Mouse (Mus musculus): ENCODE data around the gene Srprb.

Gene Srprb

DNA sequence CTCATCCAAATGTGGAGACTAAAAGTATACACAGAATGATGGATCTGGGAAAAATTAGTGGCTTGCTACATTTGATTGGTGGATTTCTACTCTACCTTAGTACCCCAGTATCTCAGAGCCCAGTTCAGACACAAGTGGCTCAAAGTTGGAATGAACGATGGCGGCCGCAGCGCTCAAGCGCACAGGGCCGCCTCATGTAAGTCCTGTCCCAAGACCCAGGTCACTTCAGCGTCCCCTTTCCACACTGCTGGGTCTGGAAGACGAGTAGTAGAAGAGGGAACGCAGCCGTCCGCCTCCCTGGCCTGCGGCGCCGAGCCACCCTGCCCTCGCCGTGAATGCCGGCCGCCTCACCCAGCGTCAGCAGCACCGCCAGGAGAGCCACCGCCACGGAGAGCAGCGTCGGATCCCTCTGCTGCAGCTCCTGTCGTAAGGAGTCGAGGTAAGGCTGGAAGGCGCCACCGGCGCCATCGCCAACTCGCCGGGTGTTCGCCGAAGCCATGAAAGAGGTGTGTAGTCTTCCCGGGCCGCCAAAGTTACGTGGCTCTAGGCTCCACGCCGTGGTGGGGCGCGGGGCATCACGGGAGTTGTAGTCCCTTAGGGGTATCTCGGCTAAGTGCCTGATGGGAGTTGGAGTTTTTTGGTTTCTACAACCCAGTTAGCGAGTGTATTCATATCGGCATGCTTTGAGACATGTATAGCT lies at the start of gene Srprb:
Gene Srprb, minus strand, starts transcription at position 577 of the 700 bp plus-strand sequence.
- DNase-seq (ENCODE audit: low read depth) = peak; percentile 95

DNA sequence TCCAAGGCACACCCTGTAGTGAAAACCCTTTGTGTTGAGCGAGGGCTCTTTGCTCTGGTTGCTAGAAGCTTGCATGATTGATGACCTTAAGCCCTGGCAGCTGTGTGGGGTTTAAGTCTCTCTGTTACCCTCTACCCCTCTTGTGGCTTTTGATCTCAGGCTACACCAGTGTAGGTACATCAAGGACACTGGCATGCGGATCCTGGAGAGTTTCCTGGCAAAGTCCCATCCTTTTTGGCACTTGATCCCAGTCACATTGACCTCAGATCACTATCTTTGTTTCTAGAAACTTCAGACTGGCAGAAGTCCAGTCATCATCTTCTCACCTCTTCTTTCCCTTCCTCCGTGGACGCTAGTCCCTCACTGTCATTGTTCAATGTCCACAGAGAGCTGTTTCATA lies 46.7 kb upstream of the Srprb start:
- DNase-seq (ENCODE audit: low read depth) = no peak

DNA sequence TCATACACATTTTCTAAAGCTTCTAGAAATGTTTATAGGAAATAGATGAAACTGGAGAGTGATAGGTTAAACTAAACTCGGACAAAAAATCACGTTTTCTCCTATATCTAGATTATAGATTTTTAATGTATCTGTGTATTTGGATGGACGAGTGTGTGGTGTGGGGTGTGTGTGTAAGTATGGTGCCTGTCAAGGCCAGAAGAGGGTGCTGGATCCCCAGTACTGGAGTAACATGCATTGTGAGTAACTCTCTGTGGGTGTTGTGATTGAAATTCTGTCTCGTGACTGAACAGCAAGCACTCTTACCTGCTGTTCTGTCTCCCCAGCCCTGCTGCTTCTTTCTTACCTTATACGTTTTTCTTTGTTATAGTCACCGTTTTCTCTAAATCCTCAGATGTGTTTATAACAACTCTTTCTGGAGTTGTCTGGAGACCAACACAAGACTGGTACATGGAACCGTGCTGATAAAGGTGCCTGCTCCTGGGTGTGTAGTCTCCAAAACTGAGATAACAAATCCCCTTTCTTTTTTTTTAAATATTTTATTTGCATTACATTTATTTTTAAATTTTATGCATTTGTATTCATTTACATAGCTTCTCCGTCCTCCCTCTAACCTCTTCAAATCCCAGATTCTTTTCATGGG lies 44.7 kb upstream of the Srprb start:
- no peak for DNase-seq (ENCODE audit: low read depth)

DNA sequence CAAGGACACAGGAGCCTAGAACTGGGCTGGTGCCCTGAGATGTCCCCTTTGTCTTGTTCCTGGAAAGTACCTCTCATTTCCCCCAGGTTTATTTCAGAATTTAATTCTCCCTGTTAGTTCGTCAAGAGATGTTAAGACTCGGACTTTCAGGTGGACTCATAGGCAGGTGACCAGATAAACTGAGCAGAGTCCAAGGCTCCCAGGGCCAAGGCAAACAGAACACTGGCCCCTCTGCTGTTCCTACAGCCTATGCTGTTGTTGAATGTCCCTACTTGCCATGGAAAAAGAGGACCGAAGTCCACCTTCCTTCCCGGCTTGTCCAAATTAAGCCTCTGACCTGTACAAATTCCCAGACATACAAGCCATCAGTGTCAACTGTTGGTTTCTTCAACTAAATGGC lies 41.7 kb upstream of the Srprb start:
- no peak for DNase-seq (ENCODE audit: low read depth)

DNA sequence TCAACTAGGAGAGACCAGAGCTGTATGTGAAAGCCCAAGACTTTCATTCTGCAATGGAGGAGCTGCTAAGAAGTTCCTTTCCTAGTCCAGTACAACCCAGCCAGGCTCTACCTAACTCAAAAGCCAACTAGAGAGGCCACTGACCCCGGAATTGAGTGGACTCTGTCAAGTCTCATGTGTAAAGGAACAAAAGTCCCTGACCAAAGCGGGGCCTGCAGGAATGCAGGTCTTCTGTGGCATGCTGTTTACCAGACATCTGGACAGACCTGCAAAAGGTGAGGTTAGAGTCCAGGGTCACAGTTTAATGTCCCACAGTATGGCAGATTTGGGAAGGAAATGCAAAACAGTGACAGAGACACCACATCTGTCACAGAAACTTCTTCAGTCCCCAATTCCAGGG lies 39.3 kb upstream of the Srprb start:
- DNase-seq (ENCODE audit: low read depth) = no peak

DNA sequence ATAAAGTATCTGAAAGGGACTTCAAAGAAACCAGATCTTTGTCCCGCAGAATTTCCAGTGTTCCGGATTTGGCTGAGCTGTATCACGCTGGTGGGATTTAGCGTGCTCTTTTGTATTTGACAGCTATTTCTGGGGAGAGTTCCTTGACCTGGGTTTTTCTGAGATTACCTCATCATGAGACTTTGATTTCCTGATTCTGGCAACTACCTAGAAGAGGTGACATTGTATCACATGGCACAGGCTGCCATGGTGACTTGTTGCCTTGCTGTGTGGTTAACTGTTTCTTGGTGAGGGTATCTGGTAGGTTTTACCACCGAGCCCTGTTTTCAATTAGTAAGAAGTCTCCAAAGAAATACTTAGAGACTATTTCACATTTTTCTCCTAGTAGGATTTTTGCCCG lies 37.5 kb upstream of the Srprb start:
- no peak for DNase-seq (ENCODE audit: low read depth)

GRCm38 (mm10) chr9:103234565-103235165 lies 32.7 kb upstream of the Srprb start:
- DNase-seq (ENCODE audit: low read depth) = no peak

- DNase-seq (ENCODE audit: low read depth) = no peak
These were observed 32.1 kb upstream of the Srprb start for GRCm38 (mm10) chr9:103234059-103234458.

DNA sequence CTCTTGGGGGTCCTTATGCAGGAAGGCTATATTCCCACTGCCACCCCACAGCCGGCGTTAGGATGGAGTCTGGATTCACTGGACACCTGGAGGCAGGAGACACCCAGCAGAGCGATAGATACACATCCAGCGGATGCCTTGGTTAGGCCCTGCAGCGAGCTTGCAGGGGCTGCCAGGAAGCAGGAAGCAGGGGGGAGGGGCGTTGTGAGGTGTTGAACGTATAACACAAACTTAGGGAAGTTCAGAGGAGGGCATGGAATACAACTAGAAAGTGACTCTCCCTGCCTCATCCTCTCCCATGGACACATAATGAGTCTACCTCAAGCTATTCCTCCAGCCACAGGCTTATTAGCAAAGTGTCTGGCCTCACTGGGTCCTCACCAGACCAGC lies 31.1 kb upstream of the Srprb start:
- no peak for DNase-seq (ENCODE audit: low read depth)

- no peak for DNase-seq (ENCODE audit: low read depth)
These were observed 30.5 kb upstream of the Srprb start for GRCm38 (mm10) chr9:103232232-103233005.

GRCm38 (mm10) chr9:103230151-103230951 lies 28.4 kb upstream of the Srprb start, which contains the start of the genes Gm20425 and Trf:
Gm20425 (minus strand) TSS chr9:103230307.
Trf (minus strand) TSS chr9:103230444.
- peak; percentile 28 for DNase-seq (ENCODE audit: low read depth)

GRCm38 (mm10) chr9:103229037-103229867 lies 27.3 kb upstream of the Srprb start:
- DNase-seq (ENCODE audit: low read depth) = no peak

DNA sequence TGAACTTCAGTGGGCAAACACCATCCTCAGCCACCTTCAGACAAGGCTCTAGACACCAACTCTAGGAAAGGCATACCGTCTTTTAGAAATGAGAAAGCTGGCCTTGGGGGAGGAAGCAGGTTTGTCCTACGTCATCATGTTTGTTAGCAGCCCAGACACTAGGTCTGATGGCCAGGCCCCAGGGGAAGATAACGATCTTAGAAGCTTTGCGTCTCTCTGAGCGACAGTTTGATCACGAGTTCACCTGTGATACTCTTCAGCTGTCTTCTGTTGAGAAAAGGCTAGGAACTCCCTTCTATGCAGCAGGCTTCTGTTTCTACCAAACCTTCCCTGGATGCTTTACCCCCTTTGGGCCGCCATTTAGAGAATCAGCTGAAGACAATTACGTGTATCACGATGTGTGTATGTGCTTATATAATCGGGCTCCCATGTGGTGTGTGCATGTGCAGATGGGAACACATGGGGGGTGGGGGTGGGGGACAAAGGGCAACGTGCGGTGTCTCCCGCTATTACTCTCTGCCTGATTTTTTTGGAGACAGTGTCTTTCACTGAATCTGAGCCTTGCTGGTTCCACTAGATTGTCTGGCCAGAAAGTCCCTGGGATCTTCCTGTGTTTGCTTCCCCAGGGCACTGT lies 26.6 kb upstream of the Srprb start:
- peak; percentile 50 for DNase-seq (ENCODE audit: low read depth)

- no peak for DNase-seq (ENCODE audit: low read depth)
These were observed 25.8 kb upstream of the Srprb start for GRCm38 (mm10) chr9:103227760-103228159.

DNA sequence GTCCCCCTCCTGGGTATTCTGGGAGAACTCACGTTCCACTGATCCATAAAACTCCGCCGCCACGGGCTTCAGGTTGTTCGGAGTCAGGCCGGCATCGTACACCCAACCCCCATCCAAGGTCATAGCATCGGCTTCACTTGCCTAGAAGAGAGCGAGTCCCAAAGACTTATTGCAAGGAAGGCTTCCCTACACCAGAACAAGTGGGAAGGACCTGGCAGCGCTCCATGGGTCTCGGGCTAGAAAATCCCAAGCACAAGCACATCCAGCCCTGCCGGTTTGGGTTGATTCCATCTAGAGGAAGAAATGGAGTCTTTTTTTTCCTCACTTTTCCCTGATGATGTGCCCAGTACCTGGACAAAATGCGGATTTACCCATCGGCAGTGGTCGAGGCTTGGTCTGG lies 24.9 kb upstream of the Srprb start:
- DNase-seq (ENCODE audit: low read depth) = no peak

DNA sequence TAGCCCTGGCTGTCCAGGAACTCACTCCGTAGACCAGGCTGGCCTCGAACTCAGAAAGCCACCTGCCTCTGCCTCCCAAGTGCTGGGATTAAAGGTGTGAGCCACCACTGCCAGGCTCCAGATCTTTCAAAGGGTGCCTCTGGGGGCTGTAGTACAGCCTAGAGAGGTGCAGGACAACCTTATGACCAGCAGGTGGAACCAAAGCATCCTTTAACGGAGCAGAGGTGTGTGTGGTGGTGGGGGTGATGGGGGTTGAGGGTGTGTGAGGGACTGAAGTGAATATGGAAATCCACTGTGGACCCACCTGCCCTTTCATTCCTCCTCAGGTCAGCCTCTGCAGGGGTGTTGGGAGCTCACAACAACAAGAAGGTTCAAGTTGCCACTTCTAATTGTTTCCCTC lies 23.5 kb upstream of the Srprb start:
- peak; percentile 64 for DNase-seq (ENCODE audit: low read depth)

- no peak for DNase-seq (ENCODE audit: low read depth)
These were observed 22.8 kb upstream of the Srprb start for GRCm38 (mm10) chr9:103224721-103225120.

DNA sequence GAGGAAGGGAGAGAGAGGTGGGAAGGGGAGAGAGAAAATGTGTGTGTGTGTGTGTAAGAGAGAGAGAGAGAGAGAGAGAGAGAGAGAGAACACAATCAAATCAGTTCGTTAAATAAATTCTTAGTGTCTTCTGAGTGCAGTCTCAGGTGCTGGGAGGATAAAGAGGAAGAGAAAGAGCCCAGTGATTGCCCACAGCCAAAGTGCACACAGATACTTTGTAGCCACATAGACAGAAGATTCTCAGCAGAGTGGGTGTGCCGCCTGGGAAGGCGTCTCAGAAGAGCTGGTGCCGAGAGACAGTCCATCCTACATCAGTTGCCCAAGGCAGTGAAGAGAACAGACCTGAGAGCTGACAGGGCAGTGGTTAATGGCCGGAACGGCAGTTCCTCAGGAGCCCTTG lies 12.3 kb upstream of the Srprb start:
- no peak for DNase-seq (ENCODE audit: low read depth)

- DNase-seq (ENCODE audit: low read depth) = no peak
These were observed 11.7 kb upstream of the Srprb start for GRCm38 (mm10) chr9:103213631-103214030.
